Mouse (Mus musculus): ENCODE measurements around the gene Laptm5. TPM values are rescaled to one million over a fixed set of nuclear protein-coding genes. Genes with fewer than 3 reads are reported as not detected.

Gene Laptm5
- polyA plus RNA-seq, 1 experiment from 2014 or later = not detected

- DNase-seq (ENCODE audit: low read depth, low spot score) = no peak
- ChIA-PET POLR2A (no interaction called here), CTCF (no interaction called here)
- in situ Hi-C loops (cut with MboI; ENCODE audit: low pct_unique_long_range_greater_than_20kb) = no loop called here
- no peak for TF ChIP-seq CTCF (IDR thresholded peaks at IDR 0.05)
- no peak for ATAC-seq
- H3K27me3 ChIP-seq = no peaks in the 10 kb centered on the region
These were observed 6.9 kb downstream of the Laptm5 start for GRCm38 (mm10) chr4:130919750-130920356.

DNA sequence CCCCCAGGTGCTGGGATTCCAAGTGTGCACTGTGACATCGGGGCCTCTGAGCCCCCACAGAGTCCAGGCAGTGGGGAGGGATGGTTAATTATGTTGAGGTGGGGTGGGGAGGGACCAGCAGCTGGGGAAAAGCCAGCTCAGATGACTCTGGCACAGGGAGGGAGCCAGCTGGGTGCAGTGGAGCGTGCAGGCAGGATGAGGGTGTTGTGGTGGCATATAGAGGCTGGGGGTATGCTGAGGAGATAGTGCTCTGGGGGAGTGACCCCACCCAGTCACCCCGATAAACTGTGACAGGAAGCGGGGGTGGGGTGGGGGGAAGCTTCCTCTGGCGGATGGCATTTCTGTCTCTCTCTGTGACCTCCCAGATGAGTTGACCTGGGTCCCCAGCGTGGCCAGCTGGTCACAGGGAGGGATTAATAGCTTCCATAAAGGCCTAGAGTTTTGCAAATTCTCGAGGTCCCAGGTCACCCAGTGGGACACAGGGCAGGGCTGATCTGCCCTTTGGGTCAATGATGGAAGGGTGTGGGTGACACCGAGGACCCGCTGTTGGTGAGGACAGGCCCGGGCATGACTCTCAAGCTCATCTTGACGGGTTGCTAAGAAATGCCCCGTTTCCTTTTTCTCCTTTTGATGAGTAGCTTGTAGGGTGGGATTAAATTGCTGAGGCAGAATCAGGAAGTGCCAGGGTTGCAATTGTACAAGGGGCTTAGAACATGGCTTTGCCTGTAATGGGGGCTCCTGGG lies 8.2 kb downstream of the Laptm5 start:
- ChIA-PET POLR2A (interaction anchor here (0.5 kb wide), 1 partner anchor 41 kb away, joined by 3 read pairs; no protein-coding TSS in a partner anchor), CTCF (interaction anchor here (1.1 kb wide), 1 partner anchor 39 kb away, joined by 3 read pairs; no protein-coding TSS in a partner anchor)
- DNase-seq (ENCODE audit: low read depth, low spot score) (no peak), ATAC-seq (no peak)
- H3K27me3 ChIP-seq = no peaks in the 10 kb centered on the region
- in situ Hi-C loops (cut with MboI; ENCODE audit: low pct_unique_long_range_greater_than_20kb) = no loop called here
- TF ChIP-seq CTCF (IDR thresholded peaks at IDR 0.05) = no peak

GRCm38 (mm10) chr4:130921986-130922385 lies 9.1 kb downstream of the Laptm5 start:
- ChIA-PET CTCF (no interaction called here), POLR2A (no interaction called here)
- in situ Hi-C loops (cut with MboI; ENCODE audit: low pct_unique_long_range_greater_than_20kb) = no loop called here

DNA sequence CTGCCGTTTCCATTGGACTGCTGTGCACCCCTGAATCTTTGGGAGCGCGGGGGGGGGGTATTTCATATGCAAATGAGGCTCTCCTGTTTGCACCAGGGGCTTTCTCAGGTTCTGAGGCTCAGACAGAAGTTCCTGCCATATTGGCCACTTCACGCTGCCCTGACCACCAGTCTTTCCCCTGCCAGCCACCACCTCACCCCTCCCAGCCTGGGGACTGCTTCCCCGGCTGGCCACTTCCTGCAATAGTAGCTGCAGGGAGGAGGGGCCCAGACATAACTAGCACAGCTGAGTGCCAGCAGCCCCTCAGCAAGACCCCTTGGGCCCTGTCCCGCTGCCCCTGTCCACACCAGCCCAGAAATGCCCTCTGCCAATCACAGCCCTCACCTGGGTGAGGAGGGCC lies 13.3 kb downstream of the Laptm5 start:
- CTCF ChIA-PET = no interaction called here
- no peaks in the 10 kb centered on the region for H3K27me3 ChIP-seq
- ATAC-seq = no peak
- TF ChIP-seq CTCF (IDR thresholded peaks at IDR 0.05) = no peak
- DNase-seq (ENCODE audit: low read depth, low spot score) = no peak
- POLR2A ChIA-PET = no interaction called here
- in situ Hi-C loops (cut with MboI; ENCODE audit: low pct_unique_long_range_greater_than_20kb) = no loop called here

More at GRCm38 (mm10) chr4:130921986-130922385, 9.1 kb downstream of the Laptm5 start:
- ATAC-seq = no peak
- H3K27me3 ChIP-seq = no peaks in the 10 kb centered on the region
- no peak for DNase-seq (ENCODE audit: low read depth, low spot score)
- TF ChIP-seq CTCF (IDR thresholded peaks at IDR 0.05) = no peak

DNA sequence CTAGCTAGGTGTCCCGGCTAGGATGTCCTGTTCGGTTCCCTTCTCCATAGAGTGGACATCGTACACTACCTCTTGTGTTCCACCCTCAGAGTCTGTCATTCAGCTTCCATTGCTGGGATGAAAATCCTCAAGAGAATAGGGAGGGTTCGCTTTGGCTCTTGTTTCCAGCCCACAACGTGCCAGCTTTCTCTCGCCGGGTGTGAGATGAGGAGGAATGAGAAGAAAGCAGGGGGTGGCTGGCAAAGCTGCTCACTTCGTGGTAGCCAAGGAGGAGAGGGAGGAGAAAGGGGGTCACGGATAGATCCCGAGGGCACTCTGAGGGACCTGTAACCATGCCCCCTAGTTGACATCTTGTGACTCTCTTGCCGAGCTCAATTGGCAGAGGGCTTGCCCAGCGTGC lies 14.9 kb downstream of the Laptm5 start:
- TF ChIP-seq CTCF (IDR thresholded peaks at IDR 0.05) = no peak
- ChIA-PET CTCF (no interaction called here), POLR2A (no interaction called here)
- no peak for ATAC-seq
- in situ Hi-C loops (cut with MboI; ENCODE audit: low pct_unique_long_range_greater_than_20kb) = no loop called here
- no peak for DNase-seq (ENCODE audit: low read depth, low spot score)
- H3K27me3 ChIP-seq = no peaks in the 10 kb centered on the region

DNA sequence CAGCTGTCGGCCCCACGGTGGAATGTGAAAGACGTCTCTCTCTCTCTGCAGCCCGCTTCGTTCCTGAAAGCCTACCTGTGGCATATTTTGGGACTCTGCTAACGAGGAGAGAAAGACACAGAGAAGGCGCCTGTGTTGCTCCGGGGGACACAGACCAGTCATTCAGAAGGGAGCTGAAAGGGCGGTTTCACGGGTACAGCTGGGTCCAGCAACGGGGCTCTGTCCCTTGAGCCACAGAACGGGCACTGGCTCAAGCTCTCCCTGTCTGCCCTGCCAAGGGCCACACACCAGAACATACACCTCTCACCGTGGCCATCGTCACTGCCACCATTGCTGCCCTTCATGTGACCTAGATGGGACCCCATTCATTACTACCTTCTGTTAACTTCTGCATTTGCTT lies 29.7 kb downstream of the Laptm5 start:
- in situ Hi-C loops (cut with MboI; ENCODE audit: low pct_unique_long_range_greater_than_20kb) = loop anchor here (5.0 kb wide), 1 partner anchor 660 kb away; no protein-coding TSS in a partner anchor
- ATAC-seq (no peak), DNase-seq (ENCODE audit: low read depth, low spot score) (no peak)
- peaks cover 13% of the 10 kb centered on the region for H3K27me3 ChIP-seq
- no peak for TF ChIP-seq CTCF (IDR thresholded peaks at IDR 0.05)
- CTCF ChIA-PET = no interaction called here
- POLR2A ChIA-PET = no interaction called here

DNA sequence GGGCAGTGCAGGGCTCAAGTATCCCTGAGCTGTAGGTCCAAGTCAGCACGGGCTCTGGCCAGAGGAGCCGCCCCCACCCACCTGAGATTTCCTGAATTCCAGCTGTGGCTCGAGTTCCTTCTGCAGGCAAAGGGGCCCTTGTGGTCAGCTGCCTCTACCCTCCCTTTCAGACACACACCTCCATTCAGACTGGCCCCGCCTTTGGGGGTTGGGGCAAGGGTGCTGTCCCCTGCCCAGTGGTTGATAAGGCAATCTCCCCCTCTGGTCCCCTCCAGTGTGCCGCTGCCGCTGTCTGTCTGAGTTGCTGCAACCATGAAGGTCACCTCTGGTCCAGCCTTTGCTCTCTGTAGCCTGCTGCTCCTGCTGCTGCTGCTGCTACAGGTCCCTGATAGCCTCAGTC lies 31.2 kb downstream of the Laptm5 start, which contains the start of gene Matn1:
Gene Matn1, plus strand, starts transcription at position 274 of the 400 bp plus-strand sequence.
- in situ Hi-C loops (cut with MboI; ENCODE audit: low pct_unique_long_range_greater_than_20kb) = loop anchor here (5.0 kb wide), 1 partner anchor 662 kb away; no protein-coding TSS in a partner anchor
- ATAC-seq (no peak), DNase-seq (ENCODE audit: low read depth, low spot score) (no peak)
- ChIA-PET POLR2A (interaction anchor here (0.6 kb wide), 1 partner anchor 34 kb away, joined by 3 read pairs; no protein-coding TSS in a partner anchor), CTCF (interaction anchor here (1.0 kb wide), 1 partner anchor 52 kb away, joined by 3 read pairs; no protein-coding TSS in a partner anchor)
- peaks cover 13% of the 10 kb centered on the region for H3K27me3 ChIP-seq
- TF ChIP-seq CTCF (IDR thresholded peaks at IDR 0.05) = no peak

GRCm38 (mm10) chr4:130944779-130945178 lies 31.9 kb downstream of the Laptm5 start:
- CTCF ChIA-PET = no interaction called here
- POLR2A ChIA-PET = no interaction called here
- in situ Hi-C loops (cut with MboI; ENCODE audit: low pct_unique_long_range_greater_than_20kb) = loop anchor here (5.0 kb wide), 3 partner anchors 47 to 662 kb away; no protein-coding TSS in a partner anchor
- TF ChIP-seq CTCF (IDR thresholded peaks at IDR 0.05) = no peak
- DNase-seq (ENCODE audit: low read depth, low spot score) (no peak), ATAC-seq (no peak)
- H3K27me3 ChIP-seq = peaks cover 13% of the 10 kb centered on the region

DNA sequence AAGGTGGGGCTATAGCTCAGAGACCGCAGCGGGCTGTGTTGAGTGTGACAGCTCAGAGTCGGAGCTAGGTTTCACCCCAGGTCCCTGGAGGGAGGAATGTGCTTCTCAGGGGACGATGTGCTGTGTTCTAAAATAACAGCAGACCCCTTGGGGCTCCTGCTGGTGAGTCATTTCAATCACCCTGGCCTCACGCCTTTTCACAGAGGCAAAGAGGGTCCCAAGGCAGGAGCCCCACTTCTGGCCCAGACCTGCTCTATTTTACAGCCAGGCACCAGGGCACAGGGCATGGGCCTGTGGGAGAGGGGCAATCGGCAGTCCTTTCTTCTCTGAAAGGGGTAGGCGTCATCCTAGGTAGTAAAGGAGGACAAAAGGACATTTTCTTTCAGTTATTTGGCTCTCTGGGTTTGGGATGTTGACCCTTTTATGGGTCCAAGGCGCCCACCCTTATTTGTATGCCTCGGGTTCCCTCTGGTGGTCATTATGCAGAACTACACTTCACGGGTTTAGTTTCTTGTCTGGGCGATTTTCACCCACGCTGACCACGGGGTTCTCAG lies 34.2 kb downstream of the Laptm5 start:
- no peak for TF ChIP-seq CTCF (IDR thresholded peaks at IDR 0.05)
- H3K27me3 ChIP-seq = peaks cover 23% of the 10 kb centered on the region
- CTCF ChIA-PET = interaction anchor here (0.8 to 1.1 kb wide), 3 partner anchors 13 to 52 kb away, joined by 3 read pairs; no protein-coding TSS in a partner anchor
- in situ Hi-C loops (cut with MboI; ENCODE audit: low pct_unique_long_range_greater_than_20kb) = loop anchor here (5.0 kb wide), 2 partner anchors 50 to 160 kb away; no protein-coding TSS in a partner anchor
- POLR2A ChIA-PET = interaction anchor here (0.9 kb wide), 1 partner anchor 50 kb away, joined by 3 read pairs; no protein-coding TSS in a partner anchor
- DNase-seq (ENCODE audit: low read depth, low spot score) (no peak), ATAC-seq (no peak)

DNA sequence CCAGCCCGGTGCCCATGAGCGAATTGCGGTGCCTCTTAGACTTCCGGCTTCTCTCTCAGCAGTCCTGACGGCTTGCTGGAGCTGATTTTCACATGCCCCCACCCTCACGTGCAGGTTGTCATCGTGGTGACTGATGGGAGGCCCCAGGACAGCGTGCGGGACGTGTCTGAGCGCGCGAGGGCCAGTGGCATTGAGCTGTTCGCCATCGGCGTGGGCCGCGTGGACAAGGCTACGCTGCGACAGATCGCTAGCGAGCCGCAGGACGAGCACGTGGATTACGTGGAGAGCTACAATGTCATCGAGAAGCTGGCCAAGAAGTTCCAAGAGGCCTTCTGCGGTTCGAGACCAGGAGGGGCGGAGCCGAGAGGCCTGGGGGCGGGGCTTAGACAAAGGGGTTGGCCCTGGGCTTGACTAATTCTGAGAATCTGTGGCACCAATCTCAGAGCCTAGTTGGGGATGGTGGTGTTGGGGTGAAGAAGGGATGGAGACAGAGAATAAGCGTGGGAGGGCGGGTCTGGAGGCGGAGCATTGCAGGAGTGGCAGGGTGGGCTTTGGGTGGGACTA lies 37.0 kb downstream of the Laptm5 start:
- peaks cover 29% of the 10 kb centered on the region for H3K27me3 ChIP-seq
- CTCF ChIA-PET = no interaction called here
- POLR2A ChIA-PET = no interaction called here
- DNase-seq (ENCODE audit: low read depth, low spot score) = no peak
- in situ Hi-C loops (cut with MboI; ENCODE audit: low pct_unique_long_range_greater_than_20kb) = loop anchor here (5.0 kb wide), 2 partner anchors 53 to 163 kb away; no protein-coding TSS in a partner anchor
- TF ChIP-seq CTCF (IDR thresholded peaks at IDR 0.05) = no peak
- ATAC-seq = no peak

All from Patski (cell line).